14 mouse cellular contexts compared by ENCODE assay signal in the genomic region with DNA sequence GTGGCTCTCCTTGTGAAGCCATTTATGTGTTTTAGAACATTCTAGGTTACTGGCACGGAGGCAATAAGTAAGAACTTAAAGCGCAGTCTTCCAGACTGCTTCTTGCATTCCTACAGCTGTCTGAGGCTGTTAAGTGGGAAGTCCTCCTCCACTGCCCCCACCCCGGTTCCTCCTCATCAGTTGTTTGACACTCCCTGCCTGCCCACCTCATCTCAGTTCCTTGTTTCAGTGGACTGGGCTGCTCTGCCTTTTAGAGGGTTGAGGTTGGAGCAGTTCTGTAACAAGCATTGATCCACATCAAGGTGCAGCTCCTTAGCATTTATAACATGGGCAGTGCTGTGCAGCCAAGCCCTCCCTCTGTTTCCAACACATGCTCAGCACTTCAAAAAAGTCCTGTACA. TPM values are rescaled to one million over a fixed set of nuclear protein-coding genes. Genes with fewer than 3 reads are reported as not detected.
"Had no signal": no experiment of that assay in that cellular context is flagged by ENCODE, and none has a peak within 500 bp of the region (broad histone marks: within the 10 kb centered on the region; RNA-seq: fewer than 3 reads in every experiment).

No protein-coding gene starts in this region.

RNA-seq across cellular contexts. Expression of a gene that starts 16.6 kb away (rescaled TPM):
- total RNA-seq: heart, postnatal 10 days; heart, postnatal 14 days; heart, postnatal 25 days; heart, postnatal 36 days; heart, postnatal 4 days; hindbrain, postnatal 0 days; layer of hippocampus, adult 18-20 months; layer of hippocampus, adult 2 months; layer of hippocampus, adult 8-10 months; layer of hippocampus, postnatal 10 days; layer of hippocampus, postnatal 14 days; layer of hippocampus, postnatal 25 days; layer of hippocampus, postnatal 36 days; left cerebral cortex, adult 18-20 months had no signal
